Mouse (Mus musculus) brown adipose tissue, adult 24 weeks (tissue): ENCODE measurements around the gene 4930562C15Rik. TPM values are rescaled to one million over a fixed set of nuclear protein-coding genes. Genes with fewer than 3 reads are reported as not detected.
"Not testable (repeated sequence)": the region's sequence is repeated elsewhere in the genome, so short reads cannot be mapped to it uniquely, and the experiment has no call there.

ENCODE experiments used
- H3K27ac ChIP-seq: fragments of 200-500 bp; replicated peaks from 2 replicates; pipeline ENCODE4 v1.5.1; 2012; ENCODE audit warnings: low read depth, mild to moderate bottlenecking, low read length
- H3K4me1 ChIP-seq: fragments of 200-500 bp; 2 replicates; pipeline ENCODE4 v1.6.1; 2012; ENCODE audit warnings: low read length, mixed read lengths; ENCODE audit not compliant: control insufficient read depth, insufficient read depth, insufficient read length
- H3K4me3 ChIP-seq: fragments of 200-500 bp; 2 replicates; pipeline ENCODE4 v1.5.1; 2012; ENCODE audit warnings: low read depth, mild to moderate bottlenecking, low read length, moderate library complexity; ENCODE audit not compliant: insufficient read depth
- polyA plus RNA-seq: library from polyadenylated mRNA; stranded (reverse); fragments of >200 nt; gene quantifications from 2 replicates; pipeline ENCODE4 v1.2.4, GENCODE M21; 2012; ENCODE audit not compliant: missing spikeins, insufficient read depth, insufficient read length

The 4930562C15Rik gene
- not detected in 2 replicates for polyA plus RNA-seq

DNA sequence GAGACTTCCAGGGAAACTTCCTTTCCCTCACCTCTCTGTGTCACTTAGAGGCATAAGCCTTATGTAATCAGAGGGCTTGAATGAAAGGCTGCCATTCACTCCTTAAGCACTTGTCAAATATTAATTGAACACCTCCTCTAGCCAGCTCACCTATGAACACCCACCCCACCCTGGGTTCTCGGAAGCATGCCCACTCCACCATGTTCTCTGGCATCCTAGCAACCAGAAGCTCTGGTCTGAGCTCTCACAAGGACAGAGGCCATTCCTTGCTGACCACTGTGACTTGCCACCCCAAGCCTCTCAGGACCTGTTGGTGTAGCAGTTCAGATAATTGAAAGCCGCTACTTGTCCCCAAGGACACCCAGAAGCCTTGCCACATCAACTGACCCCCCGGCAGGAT, at the start of gene 4930562C15Rik:
Gene 4930562C15Rik, plus strand, starts transcription at position 226 of the 400 bp plus-strand sequence.
- Histone ChIP-seq H3K27ac (no peak within 1 kb of the TSS), H3K4me3 (no peak within 1 kb of the TSS), H3K4me1 (no peaks in the 10 kb centered on the region)

DNA sequence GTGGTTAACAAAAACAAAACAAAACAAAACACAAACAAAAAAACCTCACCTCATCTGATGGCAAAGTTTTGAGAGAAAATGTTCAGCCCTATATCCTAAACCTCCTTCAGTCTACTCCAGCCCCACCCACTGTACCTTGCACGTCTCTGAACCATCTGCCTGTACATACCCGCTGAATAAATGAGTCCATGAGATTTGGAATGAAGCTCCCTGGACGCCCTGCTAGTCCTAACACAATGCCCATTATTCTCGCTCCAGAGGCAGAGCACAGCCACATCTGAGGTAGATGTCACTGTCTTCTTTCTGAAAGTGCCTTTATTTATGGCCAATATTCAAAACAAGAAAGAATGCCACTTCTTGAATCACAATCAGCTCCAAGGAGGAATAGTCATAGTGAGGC, 49.5 kb upstream of the 4930562C15Rik start:
- no peak overlapping the region for H3K27ac ChIP-seq
- H3K4me3 ChIP-seq = no peak overlapping the region
- H3K4me1 ChIP-seq = peaks cover 23% of the 10 kb centered on the region

DNA sequence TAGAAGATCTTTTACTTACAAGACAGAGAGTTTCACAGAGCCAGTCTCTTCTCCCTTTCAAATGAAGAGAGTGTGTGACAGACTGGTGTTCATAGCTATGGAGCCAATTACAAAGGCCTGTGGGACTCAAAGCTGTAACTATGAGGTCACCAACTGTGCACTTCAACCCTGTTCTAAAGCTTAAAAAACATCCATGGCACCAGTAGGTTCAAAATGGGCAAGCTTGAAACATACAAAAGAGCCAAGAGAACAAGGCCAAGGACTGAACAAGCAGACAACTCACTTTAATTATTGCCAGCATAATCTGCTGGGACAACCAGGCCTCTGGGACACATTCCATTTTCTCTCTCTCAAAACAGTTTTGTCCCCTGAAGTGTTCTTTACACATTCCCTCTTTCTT, 47.0 kb upstream of the 4930562C15Rik start:
- peaks cover 18% of the 10 kb centered on the region for H3K4me1 ChIP-seq
- peak overlapping the region; percentile 90 for H3K27ac ChIP-seq
- peak overlapping the region; percentile 22 for H3K4me3 ChIP-seq

DNA sequence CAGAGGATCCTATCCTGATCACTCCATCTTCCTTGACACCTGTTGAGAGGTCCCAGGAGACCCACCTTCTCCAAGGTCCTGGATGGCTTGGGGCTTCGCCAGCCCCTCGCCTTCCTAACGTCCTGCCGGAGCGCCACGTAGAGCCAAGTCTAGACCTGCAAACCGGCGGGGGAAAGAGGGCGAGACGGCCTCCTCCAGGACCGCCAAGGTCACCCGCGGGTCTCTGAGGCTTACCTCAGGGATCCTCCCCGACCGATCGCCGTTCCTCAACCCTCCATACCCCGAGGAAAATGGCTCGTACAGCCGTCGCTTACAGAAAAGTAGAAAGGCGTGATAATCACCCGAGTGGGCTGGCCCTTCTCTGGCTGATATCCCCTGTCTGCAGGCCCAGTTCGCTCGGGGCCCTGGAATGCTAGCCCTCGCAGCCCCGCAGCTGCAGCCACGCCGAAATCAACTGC, 45.9 kb upstream of the 4930562C15Rik start:
- peak overlapping the region; percentile 89 for H3K4me3 ChIP-seq
- peak overlapping the region; percentile 85 for H3K27ac ChIP-seq
- H3K4me1 ChIP-seq = peaks cover 9% of the 10 kb centered on the region

DNA sequence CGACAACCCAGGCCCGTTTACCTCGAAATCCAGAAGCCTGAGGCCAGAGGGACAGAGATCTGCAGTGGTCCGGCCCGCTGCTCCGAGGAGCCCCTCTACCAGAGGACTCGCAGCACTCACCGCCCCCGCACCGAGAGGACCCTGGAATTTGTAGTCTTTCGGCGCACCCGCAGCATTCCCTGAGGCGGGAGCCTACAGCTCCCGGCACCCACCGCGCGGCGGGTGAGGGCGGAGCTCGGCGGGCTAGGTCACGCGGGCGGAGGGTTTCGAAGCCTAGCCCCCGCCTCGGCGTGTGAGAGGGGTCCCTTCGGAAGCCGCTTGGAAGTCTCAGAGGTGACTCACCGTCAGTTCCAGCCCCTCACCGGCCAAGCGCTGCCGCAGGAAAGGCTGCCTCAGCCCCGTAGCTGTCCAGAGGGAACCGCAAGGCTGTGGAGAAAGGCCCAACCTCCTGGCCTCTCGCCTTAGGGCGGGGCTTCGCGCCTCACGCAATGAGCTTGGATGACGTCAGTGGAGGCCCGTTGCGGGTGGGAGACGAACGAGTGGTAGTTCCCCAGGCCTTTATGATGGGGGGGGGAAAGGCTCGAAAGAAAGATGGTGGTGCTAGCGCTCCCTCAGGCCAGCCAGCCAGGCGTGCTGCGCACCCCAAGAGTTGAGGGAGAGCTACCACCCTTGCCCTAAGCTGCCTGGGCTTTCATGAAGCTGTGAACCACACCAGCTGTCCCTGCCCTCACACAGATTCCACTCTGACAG, 45.2 kb upstream of the 4930562C15Rik start, which contains the start of gene Cdip1:
Gene Cdip1, minus strand, starts transcription at position 483 of the 750 bp plus-strand sequence.
- H3K27ac ChIP-seq = peak within 1 kb of the TSS; percentile 98
- peak within 1 kb of the TSS; percentile 89 for H3K4me3 ChIP-seq
- peaks cover 6% of the 10 kb centered on the region for H3K4me1 ChIP-seq

DNA sequence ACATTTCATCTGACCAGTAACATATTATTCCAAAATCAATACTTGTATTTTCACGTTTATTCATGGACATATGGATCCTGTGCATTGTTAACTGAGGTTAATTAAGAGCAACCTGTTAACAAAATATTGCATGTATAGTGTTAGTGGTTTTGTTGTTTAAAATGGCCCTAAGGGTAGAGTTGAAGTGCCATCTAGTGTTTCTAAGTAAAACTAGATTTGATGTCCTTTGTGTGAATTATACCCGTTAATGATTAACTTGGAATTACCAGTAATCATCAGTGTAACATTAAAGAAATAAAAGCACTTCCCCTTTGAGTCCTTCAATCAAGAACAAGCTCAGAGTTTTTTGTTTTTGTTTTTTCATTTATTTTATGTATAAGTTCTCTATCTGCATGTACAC, 43.9 kb upstream of the 4930562C15Rik start:
- no peak overlapping the region for H3K27ac ChIP-seq

DNA sequence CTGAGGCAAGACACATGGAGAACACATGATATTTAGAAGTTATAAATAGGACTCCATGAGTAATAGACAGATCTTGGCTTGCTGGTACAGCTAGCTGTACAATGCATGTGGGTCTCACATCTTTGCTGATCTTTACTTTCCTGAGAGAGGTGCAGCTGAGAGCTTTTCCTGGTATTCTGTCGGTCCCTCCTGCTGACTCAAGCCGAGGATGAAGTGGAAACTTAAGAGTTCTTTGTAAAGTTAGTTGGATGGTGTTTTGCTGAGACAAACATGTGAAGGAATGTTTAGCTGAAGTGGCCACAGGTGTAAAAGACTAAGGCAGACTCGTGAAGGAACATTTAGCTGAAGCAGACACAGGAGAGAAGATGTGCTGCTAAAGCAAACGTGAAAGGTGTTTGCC, 38.6 kb upstream of the 4930562C15Rik start:
- Histone ChIP-seq H3K27ac (no peak overlapping the region), H3K4me3 (no peak overlapping the region), H3K4me1 (no peaks in the 10 kb centered on the region)

More for the DNA sequence above, 43.9 kb upstream of the 4930562C15Rik start:
- Histone ChIP-seq H3K4me3 (no peak overlapping the region), H3K4me1 (peaks cover 6% of the 10 kb centered on the region)

DNA sequence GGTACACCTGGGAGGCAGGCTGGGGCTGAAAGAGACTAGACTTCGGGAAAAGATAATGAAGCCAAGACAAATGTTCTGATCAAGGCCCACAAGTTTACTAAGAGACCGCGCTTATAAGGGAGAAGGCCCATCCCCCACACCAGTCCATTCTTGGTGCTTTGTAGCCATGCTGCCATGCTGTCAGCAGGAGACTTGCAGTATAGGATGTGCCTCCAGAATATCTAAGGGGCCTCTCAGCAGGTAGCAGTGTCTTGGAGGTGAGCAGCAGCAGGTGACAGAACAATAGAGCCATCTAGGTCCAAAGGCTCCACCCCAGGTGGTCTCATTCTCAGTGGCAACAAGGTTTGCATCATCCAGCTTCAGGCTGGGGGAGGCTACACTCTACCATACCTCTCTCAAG, 16.9 kb upstream of the 4930562C15Rik start:
- Histone ChIP-seq H3K4me3 (no peak overlapping the region), H3K4me1 (no peaks in the 10 kb centered on the region), H3K27ac (no peak overlapping the region)

DNA sequence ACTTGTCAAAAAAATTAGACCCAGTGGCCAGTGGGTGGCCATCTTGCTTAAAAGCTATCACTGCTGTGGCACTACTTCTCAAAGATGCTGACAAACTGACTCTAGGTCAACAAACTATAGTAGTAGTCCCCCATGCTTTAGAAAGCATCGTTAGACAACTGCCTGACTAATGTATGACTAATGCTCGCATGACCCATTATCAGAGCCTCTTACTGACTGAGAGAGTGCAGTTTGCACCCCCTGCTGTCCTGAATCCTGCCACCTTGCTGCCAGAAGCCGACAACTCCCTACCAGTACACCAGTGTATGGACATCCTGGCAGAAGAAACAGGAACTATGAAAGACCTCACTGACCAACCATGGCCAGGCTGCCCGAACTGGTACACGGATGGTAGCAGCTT, 10.8 kb upstream of the 4930562C15Rik start:
- not testable (repeated sequence) for H3K27ac ChIP-seq, H3K4me1 ChIP-seq, H3K4me3 ChIP-seq

DNA sequence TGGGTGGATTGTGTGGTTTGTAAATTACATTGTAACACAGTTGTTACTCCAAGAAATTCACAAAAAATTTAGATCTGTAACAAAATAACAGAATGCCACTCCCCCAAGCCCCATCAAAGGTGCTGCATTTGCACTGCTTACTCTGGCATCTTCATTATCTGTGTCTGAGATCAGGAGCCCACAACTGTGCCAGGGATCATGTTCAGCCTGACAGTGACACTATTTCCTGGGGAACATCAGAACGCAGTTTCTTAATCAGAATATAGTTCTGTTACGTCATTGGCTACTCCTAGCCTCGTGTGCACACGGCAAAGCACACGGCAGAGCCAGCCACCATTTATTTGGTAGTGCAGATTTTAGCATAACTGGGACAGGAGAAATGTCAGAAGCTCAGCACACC, 7.6 kb upstream of the 4930562C15Rik start:
- Histone ChIP-seq H3K27ac (no peak overlapping the region), H3K4me3 (no peak overlapping the region), H3K4me1 (no peaks in the 10 kb centered on the region)

DNA sequence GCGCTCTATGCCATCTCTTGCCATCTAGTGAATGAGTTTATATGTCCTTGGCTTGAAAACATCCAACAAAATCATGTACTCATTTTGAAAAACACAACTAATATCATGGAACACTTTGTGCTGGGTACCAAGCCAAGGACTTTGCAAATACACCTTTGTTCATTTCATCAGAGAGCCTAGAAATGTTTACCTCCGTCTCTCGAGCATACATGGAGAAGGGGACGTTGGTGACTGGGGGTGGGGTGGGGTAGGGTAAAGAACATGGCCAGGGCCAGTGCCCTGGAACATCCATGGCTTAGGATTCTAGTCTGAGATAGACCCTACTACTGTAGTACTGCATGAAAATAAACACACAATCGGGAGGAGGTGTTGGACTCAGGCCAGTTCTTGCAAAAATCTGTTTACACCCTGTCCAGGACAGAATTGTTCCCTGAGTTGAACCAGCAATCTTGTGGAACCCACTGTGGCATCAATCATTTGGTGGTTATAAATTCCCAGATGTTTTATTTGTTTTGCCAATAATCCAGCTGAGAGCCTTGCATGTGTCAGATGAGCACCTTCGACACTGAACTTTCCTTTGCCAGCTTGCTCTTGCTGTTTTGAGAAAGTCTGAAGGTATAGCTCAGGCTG, 5.8 kb upstream of the 4930562C15Rik start:
- Histone ChIP-seq H3K4me1 (no peaks in the 10 kb centered on the region), H3K27ac (no peak overlapping the region), H3K4me3 (no peak overlapping the region)

DNA sequence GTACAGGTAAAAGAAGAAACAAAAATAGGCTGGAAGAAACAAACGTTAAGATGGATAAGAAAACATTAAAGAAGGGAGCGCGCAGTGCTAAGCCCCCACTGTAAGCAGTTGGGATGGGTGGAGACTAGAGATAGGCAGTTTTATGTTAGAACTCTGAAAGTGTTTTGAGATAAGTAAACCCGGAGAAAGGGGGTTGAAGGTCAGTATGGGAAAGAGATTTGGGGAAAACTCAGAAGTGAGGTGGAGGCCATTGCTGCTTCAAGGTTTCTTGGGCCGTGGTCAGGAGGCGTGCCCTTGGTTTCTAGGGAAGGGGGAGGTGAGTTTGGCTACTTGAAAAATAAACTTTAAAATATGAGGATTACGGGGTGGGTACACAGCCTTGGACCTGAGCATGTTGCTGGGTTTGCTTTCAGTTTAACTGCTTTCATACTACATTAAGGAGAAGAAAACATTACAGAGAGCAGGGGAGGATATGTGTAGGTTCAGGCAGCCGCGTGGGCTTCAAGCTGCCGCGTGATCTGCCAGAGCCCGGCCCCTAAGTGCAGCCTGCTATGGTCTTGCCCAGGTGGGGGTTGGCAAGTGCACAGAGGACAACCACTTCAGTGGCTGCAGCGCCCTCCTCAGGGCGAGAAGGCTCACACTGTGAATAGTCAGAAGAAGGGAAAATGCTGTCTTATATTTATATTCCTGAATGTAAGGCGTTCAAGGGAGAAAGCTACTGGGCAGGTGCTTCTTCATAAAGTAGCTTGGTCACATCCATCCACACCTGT, 3.4 kb upstream of the 4930562C15Rik start:
- Histone ChIP-seq H3K4me3 (no peak overlapping the region), H3K4me1 (no peaks in the 10 kb centered on the region), H3K27ac (no peak overlapping the region)

DNA sequence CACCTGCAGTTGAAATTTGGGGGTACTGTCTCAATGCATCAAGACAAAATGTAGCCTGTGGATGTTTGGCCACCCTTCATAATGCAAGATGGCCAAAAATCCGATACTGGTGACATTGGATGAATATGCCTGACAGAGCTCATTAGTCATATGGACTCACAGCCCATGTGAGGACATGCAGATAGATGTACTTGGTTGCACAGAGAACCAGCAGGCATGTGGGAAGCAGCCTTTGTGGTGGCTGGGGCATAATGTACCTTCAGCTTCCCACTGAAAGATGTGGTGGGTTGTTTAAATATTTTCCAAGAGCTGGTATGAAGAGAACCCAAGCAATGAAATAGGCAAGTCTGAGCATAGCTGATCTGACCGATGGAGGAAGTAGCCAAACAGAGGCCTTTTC, 1.4 kb upstream of the 4930562C15Rik start:
- H3K27ac ChIP-seq = no peak overlapping the region
- H3K4me1 ChIP-seq = no peaks in the 10 kb centered on the region
- H3K4me3 ChIP-seq = no peak overlapping the region

DNA sequence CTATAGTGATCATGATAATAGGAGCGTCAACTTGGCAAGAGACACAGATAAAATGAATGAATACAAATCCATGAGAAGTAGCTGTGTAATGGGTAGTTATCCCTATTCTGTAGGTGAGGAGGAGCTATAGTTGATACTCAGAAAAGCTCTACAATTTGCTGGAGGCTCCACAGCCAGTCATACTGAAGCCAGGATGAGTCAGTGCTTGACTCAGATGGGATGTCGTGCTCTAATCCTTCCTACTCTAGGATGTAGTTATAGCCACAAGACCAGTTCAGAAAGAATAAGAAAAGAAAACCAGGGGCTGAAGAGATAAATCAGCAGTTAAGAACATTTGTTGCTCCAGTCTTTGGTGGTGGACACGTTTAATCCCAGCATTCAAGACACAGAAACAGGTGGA, 2.4 kb downstream of the 4930562C15Rik start:
- Histone ChIP-seq H3K27ac (no peak overlapping the region), H3K4me3 (no peak overlapping the region), H3K4me1 (no peaks in the 10 kb centered on the region)

DNA sequence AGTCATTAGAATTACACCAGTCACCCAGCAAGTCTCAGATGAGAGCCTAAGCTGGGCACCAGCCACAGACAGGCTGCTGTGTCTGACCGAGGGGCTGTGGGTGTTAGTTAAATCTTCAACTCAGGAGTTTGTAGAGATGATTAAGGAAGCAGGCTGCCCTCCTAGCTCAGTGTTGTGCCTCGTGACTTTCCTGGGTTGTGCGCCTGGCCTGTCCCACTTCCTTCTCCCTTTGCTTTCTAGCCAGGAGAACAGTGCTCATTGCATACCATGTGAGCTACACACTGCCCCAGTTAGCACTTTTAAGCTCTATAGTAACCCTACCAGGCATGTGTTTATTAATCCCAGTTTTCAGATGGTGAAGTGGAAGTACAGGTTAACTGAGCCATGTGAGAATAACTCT, 4.3 kb downstream of the 4930562C15Rik start:
- Histone ChIP-seq H3K4me1 (no peaks in the 10 kb centered on the region), H3K4me3 (no peak overlapping the region), H3K27ac (no peak overlapping the region)
